Mouse (Mus musculus): ENCODE results near the gene Maged1.

DNA sequence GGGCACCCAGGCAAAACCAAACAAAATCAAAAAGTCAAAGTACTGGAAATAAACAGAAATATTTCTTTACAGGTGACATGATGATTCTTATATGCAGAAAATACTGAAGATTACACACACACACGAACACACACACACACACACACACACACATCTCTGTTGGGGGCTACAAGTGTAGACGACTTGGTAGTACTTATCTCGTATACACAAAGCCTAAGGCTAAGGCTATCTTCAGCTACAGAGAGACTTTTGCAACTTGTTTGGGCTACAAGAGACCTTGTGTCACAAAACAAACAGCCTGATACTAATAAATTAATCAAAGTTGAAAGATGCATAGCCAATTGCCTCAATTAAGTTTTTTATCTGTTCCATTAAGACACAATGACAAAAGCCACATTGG lies 19.8 kb downstream of the Maged1 start:
- TF ChIP-seq CTCF (IDR thresholded peaks at IDR 0.05; ENCODE audit: borderline replicate concordance, extremely low read depth, insufficient read depth, insufficient read length), result no peak
- TF ChIP-seq POLR2A (IDR thresholded peaks at IDR 0.05; ENCODE audit: borderline replicate concordance, extremely low read depth, insufficient read depth, insufficient read length, poor library complexity, severe bottlenecking), result no peak
